Mouse (Mus musculus): ENCODE data around the gene Prkag3. TPM values are rescaled to one million over a fixed set of nuclear protein-coding genes. Genes with fewer than 3 reads are reported as not detected.

The Prkag3 gene
- 0.21 and 0.38 TPM in 2 replicates for polyA plus RNA-seq (2016; fragmentation: Nextera tagmentation; extraction: Ambion mirVana)

DNA sequence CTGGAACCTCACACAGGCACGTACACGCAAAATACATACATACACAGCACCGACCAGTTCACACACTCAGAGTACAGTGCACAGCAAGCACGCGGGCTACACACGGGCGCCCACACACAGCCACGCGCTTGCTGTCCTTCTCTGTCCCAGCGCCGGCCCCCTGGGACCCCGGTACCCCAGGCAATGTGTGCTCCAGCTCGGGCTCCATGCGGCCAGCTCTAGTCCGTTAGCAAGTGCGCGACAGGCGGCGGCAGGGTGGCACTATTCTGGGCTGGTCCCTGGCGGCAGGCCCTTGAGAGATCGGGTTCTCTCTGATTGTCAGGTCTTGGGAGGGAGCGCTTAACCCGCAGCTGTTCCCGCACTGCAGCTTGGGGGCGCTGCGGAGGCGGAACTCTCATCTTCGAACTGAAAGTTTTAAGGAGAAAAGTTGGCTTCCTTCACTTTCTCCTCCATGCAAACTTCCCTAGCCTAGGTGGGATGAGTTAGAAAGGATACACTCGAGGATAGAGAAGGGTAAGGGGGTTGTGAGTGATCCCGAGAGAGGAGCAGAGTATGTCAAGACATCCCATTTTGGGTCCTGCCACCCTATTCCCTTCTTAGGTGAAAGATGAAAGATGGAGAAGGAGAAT lies at the start of gene Prkag3:
Gene Prkag3 (minus strand): TSS at position 579 of the 629 bp plus-strand sequence.
- peak within 1 kb of the TSS; percentile 40 for H3K4me2 ChIP-seq (replicated peaks)
- H3K36me3 ChIP-seq = no peaks in the 10 kb centered on the region
- no peak for ATAC-seq (ENCODE audit: low FRiP score)
- no peak within 1 kb of the TSS for H3K27ac ChIP-seq
- peaks cover 2% of the 10 kb centered on the region for H3K4me1 ChIP-seq
- H3K9ac ChIP-seq = no peak within 1 kb of the TSS
- peak within 1 kb of the TSS; percentile 17; the same call in 1 of the 2 replicates for H3K4me3 ChIP-seq
- H3K27me3 ChIP-seq = peaks cover 30% of the 10 kb centered on the region
- 10% methylated on average over 30 of the region's 30 CpGs for WGBS
- H3K9me3 ChIP-seq (replicated peaks) = no peaks in the 10 kb centered on the region

DNA sequence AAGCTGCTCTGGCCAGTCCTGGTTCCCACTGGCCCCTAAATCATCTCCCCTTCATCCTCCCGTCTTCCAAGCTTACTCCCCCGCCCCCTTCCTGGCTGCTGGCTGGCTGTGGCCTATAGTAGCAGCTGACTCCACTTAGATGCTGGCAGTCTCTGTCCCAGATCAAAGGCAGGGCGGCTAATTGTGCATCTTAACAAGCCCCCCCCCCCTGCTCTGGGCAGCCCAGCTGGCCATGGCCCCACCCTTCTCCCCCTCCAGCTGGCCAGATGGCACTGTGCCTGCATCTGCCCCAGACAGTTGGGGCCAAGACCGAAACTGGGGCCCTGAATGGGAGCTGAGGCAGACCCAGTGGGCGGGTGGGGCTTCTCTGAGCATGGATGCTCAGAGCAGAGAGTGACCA lies 48.4 kb upstream of the Prkag3 start:
- H3K4me1 ChIP-seq = peaks cover 37% of the 10 kb centered on the region
- ATAC-seq (ENCODE audit: low FRiP score) = peak; percentile 82
- no peak overlapping the region for H3K4me2 ChIP-seq (replicated peaks)
- no peak overlapping the region for H3K4me3 ChIP-seq
- H3K9me3 ChIP-seq (replicated peaks) = no peaks in the 10 kb centered on the region
- H3K27ac ChIP-seq = no peak overlapping the region
- peaks cover 98% of the 10 kb centered on the region for H3K27me3 ChIP-seq
- WGBS = 5% methylated on average over 5 of the region's 5 CpGs
- no peaks in the 10 kb centered on the region for H3K36me3 ChIP-seq
- H3K9ac ChIP-seq = no peak overlapping the region

DNA sequence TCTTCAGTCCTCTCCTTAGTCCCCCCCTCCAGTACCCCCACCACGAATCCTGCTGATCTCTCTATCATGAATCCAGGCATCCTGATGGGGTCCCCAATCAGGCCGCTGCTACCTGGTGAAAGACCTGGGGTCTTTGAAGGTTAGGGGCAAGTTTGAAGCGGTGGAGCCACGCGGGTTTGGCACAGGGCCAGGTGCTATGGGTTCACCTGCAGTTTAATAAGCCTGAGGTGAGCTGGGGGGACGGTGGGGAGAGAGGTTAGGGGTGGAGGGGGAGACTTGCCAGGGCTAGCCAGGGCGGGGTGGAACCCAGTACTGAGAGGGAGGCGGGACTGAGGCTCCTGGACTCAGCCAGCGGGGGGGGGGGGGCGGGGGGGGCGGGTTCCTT lies 46.1 kb upstream of the Prkag3 start:
- H3K9ac ChIP-seq = 0 out of 2 replicates have a peak overlapping the region, but pooled peaks have one; percentile 46
- no peak overlapping the region for H3K4me3 ChIP-seq
- ATAC-seq (ENCODE audit: low FRiP score) = no peak
- peak overlapping the region; percentile 48 for H3K4me2 ChIP-seq (replicated peaks)
- H3K36me3 ChIP-seq = no peaks in the 10 kb centered on the region
- peaks cover 43% of the 10 kb centered on the region for H3K4me1 ChIP-seq
- H3K27ac ChIP-seq = no peak overlapping the region
- WGBS = 0% methylated on average over 9 of the region's 11 CpGs
- no peaks in the 10 kb centered on the region for H3K9me3 ChIP-seq (replicated peaks)
- H3K27me3 ChIP-seq = peaks cover 100% of the 10 kb centered on the region

DNA sequence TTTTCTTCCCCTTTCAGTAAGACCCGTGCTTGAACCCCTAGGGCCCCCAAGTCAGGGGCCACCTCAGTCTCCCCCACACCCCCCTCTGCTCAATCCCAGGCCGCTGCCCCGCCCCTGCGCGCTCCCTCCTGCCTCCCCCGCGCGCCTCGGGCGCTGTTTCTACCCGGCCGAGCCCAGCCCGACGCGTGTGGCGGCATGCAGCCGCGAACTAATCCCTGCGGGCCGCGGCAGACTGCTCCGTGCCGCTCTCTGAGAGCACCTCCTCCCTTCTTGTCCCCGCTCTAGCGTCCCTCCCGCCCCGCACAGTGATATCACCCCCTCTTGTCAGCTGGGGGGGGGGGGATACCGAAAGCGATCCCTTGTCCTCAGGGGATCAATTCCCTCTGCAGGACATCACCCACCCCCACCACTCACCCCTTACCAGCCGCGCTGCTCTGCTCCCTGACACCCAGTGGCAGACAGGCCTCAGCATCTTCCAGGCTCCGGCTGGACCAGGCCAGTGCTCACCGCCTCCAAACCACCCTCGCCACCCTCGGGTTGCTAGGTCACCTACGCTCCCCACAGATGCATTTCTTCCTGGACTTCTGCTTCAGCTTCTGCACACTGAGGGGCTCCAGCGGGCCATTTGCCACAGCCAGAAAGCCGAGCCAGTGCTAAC lies 45.6 kb upstream of the Prkag3 start:
- Histone ChIP-seq H3K27ac (no peak overlapping the region), H3K36me3 (no peaks in the 10 kb centered on the region), H3K4me2 (replicated peaks) (peak overlapping the region; percentile 48), H3K9ac (peak overlapping the region; percentile 46; the same call in 1 of the 2 replicates), H3K9me3 (replicated peaks) (no peaks in the 10 kb centered on the region), H3K27me3 (peaks cover 100% of the 10 kb centered on the region), H3K4me1 (peaks cover 46% of the 10 kb centered on the region), H3K4me3 (peak overlapping the region; percentile 24)
- WGBS = under 1% methylated on average over 37 of the region's 38 CpGs
- ATAC-seq (ENCODE audit: low FRiP score) = no peak

DNA sequence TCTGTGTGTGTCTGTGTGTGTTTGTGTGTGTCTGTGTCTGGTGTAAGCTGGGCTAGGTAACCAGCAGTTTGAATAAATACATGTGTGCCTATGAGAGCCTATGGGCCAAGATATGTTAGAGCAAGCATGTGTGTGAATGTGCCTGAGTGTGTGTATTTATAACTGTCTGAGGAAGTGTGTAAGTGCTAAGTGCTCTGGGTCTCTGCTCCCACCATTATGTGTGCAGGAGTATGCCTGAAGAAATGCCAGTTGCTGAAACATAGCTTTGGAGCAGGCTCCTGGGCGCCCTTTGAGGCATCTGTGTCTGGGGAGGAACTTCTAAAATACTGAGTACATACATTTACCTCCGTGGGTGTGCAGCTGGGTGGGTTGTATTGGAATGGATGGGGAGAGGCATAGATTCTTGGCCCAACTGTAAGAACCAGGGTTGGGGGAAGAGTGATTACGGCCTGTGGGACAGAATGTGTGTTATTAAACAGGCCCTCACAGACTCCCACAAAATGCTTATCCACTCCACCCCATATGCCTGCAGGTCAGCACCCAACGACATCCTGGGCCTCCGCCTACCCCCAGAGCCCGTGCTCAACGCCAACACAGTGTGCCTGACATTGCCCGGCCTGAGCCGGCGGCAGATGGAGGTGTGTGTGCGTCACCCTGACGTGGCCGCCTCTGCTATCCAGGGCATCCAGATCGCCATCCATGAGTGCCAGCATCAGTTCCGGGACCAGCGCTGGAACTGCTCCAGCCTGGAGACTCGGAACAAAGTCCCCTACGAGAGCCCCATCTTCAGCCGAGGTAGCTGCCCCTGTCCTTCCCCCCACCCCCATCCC lies 44.0 kb upstream of the Prkag3 start:
- Histone ChIP-seq H3K4me2 (replicated peaks) (no peak overlapping the region), H3K27me3 (peaks cover 100% of the 10 kb centered on the region), H3K27ac (no peak overlapping the region), H3K9ac (0 out of 2 replicates have a peak overlapping the region, but pooled peaks have one; percentile 13), H3K4me3 (no peak overlapping the region), H3K4me1 (peaks cover 52% of the 10 kb centered on the region), H3K9me3 (replicated peaks) (no peaks in the 10 kb centered on the region), H3K36me3 (no peaks in the 10 kb centered on the region)
- no peak for ATAC-seq (ENCODE audit: low FRiP score)
- 9% methylated on average over 19 of the region's 19 CpGs for WGBS

DNA sequence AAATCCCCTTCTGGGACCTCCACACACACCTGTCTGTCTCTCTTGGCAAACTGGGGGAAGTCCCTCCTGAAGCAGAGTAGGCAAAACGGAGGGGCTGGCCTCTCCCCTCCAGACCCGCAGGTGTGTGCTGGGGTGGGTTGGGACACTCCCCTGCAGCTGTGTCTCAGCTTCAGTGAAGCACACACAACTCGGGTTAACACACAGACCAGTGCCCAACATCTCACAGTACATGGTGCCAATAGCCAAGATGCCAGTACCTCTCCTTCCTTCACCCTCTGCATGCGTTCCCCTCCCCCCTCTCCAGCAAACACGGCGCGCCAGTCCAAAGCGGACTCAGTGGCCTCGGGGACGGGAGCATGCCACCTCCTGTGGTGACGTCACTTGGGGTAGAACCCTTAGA lies 42.2 kb upstream of the Prkag3 start, which contains the start of gene Wnt10a:
Gene Wnt10a (plus strand): TSS at position 268 of the 400 bp plus-strand sequence.
- ATAC-seq (ENCODE audit: low FRiP score) = no peak
- Histone ChIP-seq H3K36me3 (no peaks in the 10 kb centered on the region), H3K27me3 (peaks cover 99% of the 10 kb centered on the region), H3K9me3 (replicated peaks) (no peaks in the 10 kb centered on the region), H3K4me3 (peak within 1 kb of the TSS; percentile 22), H3K4me2 (replicated peaks) (peak within 1 kb of the TSS; percentile 44), H3K9ac (peak within 1 kb of the TSS; percentile 50; the same call in 1 of the 2 replicates), H3K27ac (no peak within 1 kb of the TSS), H3K4me1 (peaks cover 42% of the 10 kb centered on the region)
- 1% methylated on average over 11 of the region's 11 CpGs for WGBS

DNA sequence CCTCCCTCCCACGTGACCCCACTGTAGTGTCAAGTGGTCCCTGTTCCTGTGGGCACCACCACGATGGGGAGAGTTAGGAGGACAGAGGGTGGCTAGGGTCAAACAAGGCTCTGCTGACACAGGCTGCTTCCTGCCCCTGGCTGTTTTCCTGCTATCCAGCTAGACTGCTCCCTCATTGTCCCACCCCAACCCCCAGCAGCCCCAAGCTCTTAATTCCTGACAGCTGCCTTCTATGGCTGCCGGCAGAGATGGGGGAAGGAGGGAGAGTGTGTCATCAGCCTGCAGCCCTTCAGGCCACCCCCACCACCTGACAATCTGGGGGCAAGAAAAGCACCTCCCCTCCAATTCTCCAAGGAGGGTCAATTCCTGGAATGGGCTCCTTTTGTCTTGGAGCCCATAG lies 41.1 kb upstream of the Prkag3 start:
- Histone ChIP-seq H3K4me2 (replicated peaks) (no peak overlapping the region), H3K4me3 (no peak overlapping the region), H3K36me3 (no peaks in the 10 kb centered on the region), H3K4me1 (peaks cover 39% of the 10 kb centered on the region), H3K27ac (no peak overlapping the region), H3K9me3 (replicated peaks) (no peaks in the 10 kb centered on the region), H3K27me3 (peaks cover 98% of the 10 kb centered on the region), H3K9ac (no peak overlapping the region)
- WGBS = 9% methylated on average over 3 of the region's 3 CpGs
- 0 out of 2 replicates have a peak, but pooled peaks have one; percentile 12 for ATAC-seq (ENCODE audit: low FRiP score)

DNA sequence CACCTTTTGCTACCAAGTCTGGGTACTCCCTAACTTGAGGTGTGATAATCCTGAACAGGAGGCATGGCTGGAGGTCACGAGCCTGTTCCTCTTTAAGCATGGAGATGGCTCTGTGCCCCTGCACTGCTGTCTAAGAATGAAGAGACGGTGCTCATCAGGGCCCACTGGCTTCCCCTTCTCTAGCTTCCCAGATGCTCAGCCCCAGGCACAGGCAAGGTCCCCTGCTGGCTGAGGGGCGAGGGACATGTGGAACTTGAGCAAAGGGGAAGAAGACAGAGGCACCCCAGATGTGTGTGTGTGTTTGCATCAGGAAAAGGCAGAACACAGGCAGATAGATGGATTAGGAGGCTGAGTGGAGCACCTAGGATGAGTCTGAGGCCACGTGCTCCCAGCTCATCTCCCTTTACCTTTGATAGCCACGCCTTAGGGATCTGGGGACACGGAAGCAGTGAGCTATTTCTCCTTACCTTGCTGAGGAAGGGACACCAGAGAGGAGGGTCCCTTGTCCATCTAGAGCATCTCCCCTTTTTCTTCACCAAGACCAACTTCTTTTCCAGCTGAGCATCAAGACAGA lies 39.7 kb upstream of the Prkag3 start:
- Histone ChIP-seq H3K9me3 (replicated peaks) (no peaks in the 10 kb centered on the region), H3K27me3 (peaks cover 98% of the 10 kb centered on the region), H3K27ac (no peak overlapping the region), H3K4me2 (replicated peaks) (no peak overlapping the region), H3K9ac (no peak overlapping the region), H3K36me3 (no peaks in the 10 kb centered on the region), H3K4me1 (peaks cover 36% of the 10 kb centered on the region), H3K4me3 (no peak overlapping the region)
- WGBS = 19% methylated on average over 6 of the region's 6 CpGs
- ATAC-seq (ENCODE audit: low FRiP score) = no peak

DNA sequence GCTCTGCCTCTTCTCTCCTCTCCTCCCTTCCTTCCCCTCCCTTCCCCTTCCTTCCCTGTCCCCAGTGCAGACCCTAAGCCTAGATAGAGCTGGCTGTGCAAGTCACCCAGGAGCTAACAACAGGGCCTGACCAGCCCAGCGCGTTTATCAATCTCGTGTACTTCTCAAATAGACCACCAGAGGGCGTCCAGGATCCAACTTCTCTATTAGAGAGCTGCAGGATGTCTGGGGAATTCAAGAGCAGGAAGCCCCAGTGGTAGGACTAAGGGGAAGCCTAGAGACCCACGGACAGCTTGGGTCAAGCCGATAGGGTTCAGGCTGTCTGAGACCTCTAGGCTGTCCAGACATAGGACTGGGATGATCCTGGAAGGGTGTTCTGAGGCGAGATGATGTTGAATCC lies 38.8 kb upstream of the Prkag3 start:
- Histone ChIP-seq H3K4me3 (no peak overlapping the region), H3K36me3 (no peaks in the 10 kb centered on the region), H3K4me1 (peaks cover 39% of the 10 kb centered on the region), H3K9ac (no peak overlapping the region), H3K9me3 (replicated peaks) (no peaks in the 10 kb centered on the region), H3K27ac (no peak overlapping the region), H3K4me2 (replicated peaks) (no peak overlapping the region), H3K27me3 (peaks cover 98% of the 10 kb centered on the region)
- WGBS = 7% methylated on average over 7 of the region's 7 CpGs
- no peak for ATAC-seq (ENCODE audit: low FRiP score)

DNA sequence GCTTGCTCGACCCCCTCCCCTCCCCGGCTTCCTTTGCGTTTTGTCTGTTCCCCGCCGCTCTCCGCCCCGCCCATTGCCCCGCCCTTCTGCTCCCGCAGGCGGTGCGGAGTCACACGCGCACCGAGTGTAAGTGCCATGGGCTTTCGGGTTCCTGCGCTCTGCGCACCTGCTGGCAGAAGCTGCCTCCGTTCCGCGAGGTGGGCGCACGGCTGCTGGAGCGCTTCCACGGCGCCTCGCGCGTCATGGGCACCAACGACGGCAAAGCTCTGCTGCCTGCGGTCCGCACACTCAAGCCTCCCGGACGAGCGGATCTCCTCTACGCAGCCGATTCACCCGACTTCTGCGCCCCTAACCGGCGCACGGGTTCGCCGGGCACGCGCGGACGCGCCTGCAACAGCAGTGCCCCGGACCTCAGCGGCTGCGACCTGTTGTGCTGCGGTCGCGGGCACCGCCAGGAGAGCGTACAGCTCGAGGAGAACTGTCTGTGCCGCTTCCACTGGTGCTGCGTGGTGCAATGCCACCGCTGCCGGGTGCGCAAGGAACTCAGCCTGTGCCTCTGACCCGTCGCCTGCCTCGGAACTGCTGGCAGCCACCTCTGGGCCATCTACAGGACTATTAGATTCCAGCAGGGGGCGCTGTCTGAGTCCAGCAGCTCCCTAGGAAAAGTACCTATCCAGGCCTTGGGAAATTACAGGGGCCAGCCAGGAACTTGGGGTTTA lies 35.2 kb upstream of the Prkag3 start:
- ATAC-seq (ENCODE audit: low FRiP score) = no peak; the same call in 1 of the 2 replicates
- Histone ChIP-seq H3K4me2 (replicated peaks) (peak overlapping the region; percentile 81), H3K9me3 (replicated peaks) (no peaks in the 10 kb centered on the region), H3K9ac (peak overlapping the region; percentile 49; the same call in 1 of the 2 replicates), H3K36me3 (no peaks in the 10 kb centered on the region), H3K4me3 (peak overlapping the region; percentile 41), H3K27ac (no peak overlapping the region), H3K4me1 (peaks cover 21% of the 10 kb centered on the region), H3K27me3 (peaks cover 92% of the 10 kb centered on the region)
- 2% methylated on average over 67 of the region's 67 CpGs for WGBS

DNA sequence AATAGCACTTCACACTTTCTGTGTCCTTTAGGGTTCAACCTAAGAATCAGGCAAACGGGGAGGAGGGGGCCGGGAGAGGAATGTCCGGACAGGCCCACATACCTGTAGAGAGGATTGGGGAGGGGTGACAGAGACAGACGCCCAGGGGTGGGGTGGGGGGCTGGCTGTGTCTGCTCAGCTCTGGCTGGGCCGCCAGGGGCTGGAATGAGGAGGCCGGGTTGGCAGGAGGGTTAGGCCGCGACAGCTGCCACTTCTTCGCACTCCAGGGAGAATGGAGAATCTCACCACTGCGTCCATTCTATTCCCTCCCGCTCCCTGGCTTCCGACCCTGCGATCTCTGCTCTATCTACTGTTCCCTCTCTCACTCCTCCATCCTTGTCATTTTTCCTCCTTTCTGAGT lies 34.5 kb upstream of the Prkag3 start:
- Histone ChIP-seq H3K4me1 (peaks cover 18% of the 10 kb centered on the region), H3K27ac (no peak overlapping the region), H3K9me3 (replicated peaks) (no peaks in the 10 kb centered on the region), H3K9ac (0 out of 2 replicates have a peak overlapping the region, but pooled peaks have one; percentile 49), H3K4me3 (peak overlapping the region; percentile 41), H3K36me3 (no peaks in the 10 kb centered on the region), H3K27me3 (peaks cover 92% of the 10 kb centered on the region), H3K4me2 (replicated peaks) (peak overlapping the region; percentile 81)
- WGBS = 2% methylated on average over 12 of the region's 13 CpGs
- no peak for ATAC-seq (ENCODE audit: low FRiP score)

Measured in hindbrain, embryonic 12.5 days (tissue).